Mouse (Mus musculus) embryo, embryonic 9.5 days (tissue): ENCODE results near the gene Zfp423.

Experiments used
- DNase-seq: peaks from one replicate; pipeline ENCODE4 v3.0.0-alpha.2; 2017; ENCODE audit errors: extremely low spot score

Gene Zfp423

GRCm38 (mm10) chr8:87664217-87664509, 295.2 kb downstream of the Zfp423 start:
- no peak for DNase-seq

- peak; percentile 89 for DNase-seq
Measured at GRCm38 (mm10) chr8:87663349-87664216, 295.8 kb downstream of the Zfp423 start.

- peak; percentile 61 for DNase-seq
Measured at GRCm38 (mm10) chr8:87662811-87663341, 296.5 kb downstream of the Zfp423 start.

GRCm38 (mm10) chr8:87662307-87662771, 297.1 kb downstream of the Zfp423 start:
- DNase-seq = peak; percentile 36

GRCm38 (mm10) chr8:87660916-87661910, 298.2 kb downstream of the Zfp423 start:
- DNase-seq = peak; percentile 39

- peak; percentile 56 for DNase-seq
Measured at GRCm38 (mm10) chr8:87660029-87660915, 299.1 kb downstream of the Zfp423 start.

- DNase-seq = no peak
Measured at GRCm38 (mm10) chr8:87657488-87657887, 301.9 kb downstream of the Zfp423 start.

GRCm38 (mm10) chr8:87656484-87657230, 302.7 kb downstream of the Zfp423 start:
- DNase-seq = peak; percentile 84

GRCm38 (mm10) chr8:87655946-87656345, 303.4 kb downstream of the Zfp423 start:
- no peak for DNase-seq

- DNase-seq = no peak
Measured at GRCm38 (mm10) chr8:87647781-87648180, 311.6 kb downstream of the Zfp423 start.

GRCm38 (mm10) chr8:87645829-87646483, 313.4 kb downstream of the Zfp423 start:
- DNase-seq = no peak

- DNase-seq = no peak
Measured at GRCm38 (mm10) chr8:87645371-87645770, 314.0 kb downstream of the Zfp423 start.

- DNase-seq = peak; percentile 47
Measured at GRCm38 (mm10) chr8:87640930-87641329, 318.5 kb downstream of the Zfp423 start.

- no peak for DNase-seq
Measured at GRCm38 (mm10) chr8:87636226-87636742, 323.1 kb downstream of the Zfp423 start.

GRCm38 (mm10) chr8:87631776-87632175, 327.6 kb downstream of the Zfp423 start:
- no peak for DNase-seq

- no peak for DNase-seq
Measured at GRCm38 (mm10) chr8:87629656-87630055, 329.7 kb downstream of the Zfp423 start.

GRCm38 (mm10) chr8:87621181-87621580, 338.2 kb downstream of the Zfp423 start:
- DNase-seq = no peak

GRCm38 (mm10) chr8:87620225-87620624, 339.2 kb downstream of the Zfp423 start:
- no peak for DNase-seq

GRCm38 (mm10) chr8:87619529-87619928, 339.9 kb downstream of the Zfp423 start:
- DNase-seq = no peak

- DNase-seq = no peak
Measured at GRCm38 (mm10) chr8:87619118-87619517, 340.3 kb downstream of the Zfp423 start.
